Mouse (Mus musculus) left cerebral cortex, postnatal 36 days (tissue): ENCODE measurements around the gene 1700025G04Rik. TPM values are rescaled to one million over a fixed set of nuclear protein-coding genes. Genes with fewer than 3 reads are reported as not detected.

Source experiments
- DNase-seq, 2 experiments: peaks; one replicate each; pipeline ENCODE4 v3.0.0; 2021 to 2022; ENCODE audit warnings: low spot score in 2 of 2, mixed read lengths in 1 of 2
- intact Hi-C: fragments of 180-260 bp; cut with DNase I; formaldehyde crosslinking; loops from one replicate; pipeline ENCODE4 v1.15.1; 2025
- total RNA-seq, 2 experiments: library from RNA; stranded (reverse); gene quantifications; 2 replicates each; pipeline ENCODE4 v1.2.3; 2021

1700025G04Rik gene
- total RNA-seq, 2 experiments from 2014 or later: 70.8 to 75.8 TPM

GRCm38 (mm10) chr1:152081121-152081520, 8.8 kb downstream of the 1700025G04Rik start:
- intact Hi-C loops: no loop called here
- no peak for DNase-seq

GRCm38 (mm10) chr1:152080244-152080643, 9.7 kb downstream of the 1700025G04Rik start:
- intact Hi-C loops: no loop called here
- DNase-seq: no peak

- DNase-seq: no peak
- intact Hi-C loops: no loop called here
These were observed 12.7 kb downstream of the 1700025G04Rik start for GRCm38 (mm10) chr1:152077171-152077715.

- intact Hi-C loops: no loop called here
- no peak for DNase-seq
These were observed 13.6 kb downstream of the 1700025G04Rik start for GRCm38 (mm10) chr1:152076222-152076845.

- DNase-seq: no peak
- intact Hi-C loops: no loop called here
These were observed 14.2 kb downstream of the 1700025G04Rik start for GRCm38 (mm10) chr1:152075725-152076124.

- no peak for DNase-seq
- intact Hi-C loops: no loop called here
These were observed 19.5 kb downstream of the 1700025G04Rik start for GRCm38 (mm10) chr1:152070441-152070840.

- DNase-seq: no peak
- intact Hi-C loops: no loop called here
These were observed 20.2 kb downstream of the 1700025G04Rik start for GRCm38 (mm10) chr1:152069745-152070144.

GRCm38 (mm10) chr1:152067919-152068318, 22.0 kb downstream of the 1700025G04Rik start:
- intact Hi-C loops: no loop called here
- DNase-seq: no peak

GRCm38 (mm10) chr1:152065527-152065926, 24.4 kb downstream of the 1700025G04Rik start:
- no peak for DNase-seq

GRCm38 (mm10) chr1:152063357-152064145, 26.4 kb downstream of the 1700025G04Rik start:
- intact Hi-C loops: no loop called here
- no peak for DNase-seq

More at GRCm38 (mm10) chr1:152065527-152065926, 24.4 kb downstream of the 1700025G04Rik start:
- intact Hi-C loops: no loop called here

- intact Hi-C loops: no loop called here
- DNase-seq: no peak
These were observed 28.2 kb downstream of the 1700025G04Rik start for GRCm38 (mm10) chr1:152061745-152062144.

GRCm38 (mm10) chr1:152060265-152060664, 29.7 kb downstream of the 1700025G04Rik start:
- intact Hi-C loops: no loop called here
- DNase-seq: no peak

- no peak for DNase-seq
- intact Hi-C loops: no loop called here
These were observed 31.1 kb downstream of the 1700025G04Rik start for GRCm38 (mm10) chr1:152058776-152059175.

GRCm38 (mm10) chr1:152053112-152053511, 36.8 kb downstream of the 1700025G04Rik start:
- DNase-seq: no peak
- intact Hi-C loops: no loop called here

GRCm38 (mm10) chr1:152051858-152052257, 38.1 kb downstream of the 1700025G04Rik start:
- no peak for DNase-seq

GRCm38 (mm10) chr1:152050037-152050436, 39.9 kb downstream of the 1700025G04Rik start:
- DNase-seq: no peak
- intact Hi-C loops: no loop called here

More at GRCm38 (mm10) chr1:152051858-152052257, 38.1 kb downstream of the 1700025G04Rik start:
- intact Hi-C loops: no loop called here

GRCm38 (mm10) chr1:152048291-152048690, 41.6 kb downstream of the 1700025G04Rik start:
- DNase-seq: no peak
- intact Hi-C loops: no loop called here

- DNase-seq: no peak
- intact Hi-C loops: no loop called here
These were observed 42.5 kb downstream of the 1700025G04Rik start for GRCm38 (mm10) chr1:152047416-152047815.

GRCm38 (mm10) chr1:152043453-152043852, 46.5 kb downstream of the 1700025G04Rik start:
- no peak for DNase-seq
- intact Hi-C loops: no loop called here

GRCm38 (mm10) chr1:152042409-152042808, 47.5 kb downstream of the 1700025G04Rik start:
- intact Hi-C loops: no loop called here
- DNase-seq: no peak

- DNase-seq: no peak
- intact Hi-C loops: no loop called here
These were observed 48.9 kb downstream of the 1700025G04Rik start for GRCm38 (mm10) chr1:152041005-152041404.
